Mouse (Mus musculus) adrenal gland, adult 18-20 months (tissue): ENCODE results near the gene Tmem109. TPM values are rescaled to one million over a fixed set of nuclear protein-coding genes. Genes with fewer than 3 reads are reported as not detected.

Source experiments
- DNase-seq, 2 experiments: peaks; one replicate each; pipeline ENCODE4 v3.0.0; 2021 to 2022; ENCODE audit warnings: low spot score in 2 of 2
- long read RNA-seq, 2 experiments: library from polyadenylated mRNA; stranded (forward); transcript quantifications; one replicate each; pipeline ENCODE4 v2.0.0; 2021
- total RNA-seq, 2 experiments: library from RNA; stranded (reverse); gene quantifications; 1 replicate in 1 of 2; 2 replicates in 1 of 2; pipeline ENCODE4 v1.2.3; 2021

Tmem109 gene
- 100 to 1,000 TPM; 110 to 148 TPM for total RNA-seq
- long read RNA-seq, experiment 1, transcript Tmem109-201 (4 exons, 2,188 nt): major isoform, 132 of 144 reads
- long read RNA-seq, experiment 1, partial matches to known transcripts: 1 of 144 reads
- long read RNA-seq, experiment 1, other reads (novel, unspliced or antisense): 8 of 144 reads
- long read RNA-seq, experiment 2, transcript Tmem109-205 (3 exons, 615 nt): minor isoform, 6 of 483 reads
- long read RNA-seq, experiment 2, transcript Tmem109-201 (4 exons, 2,188 nt): major isoform, 368 of 483 reads
- long read RNA-seq, experiment 2, partial matches to known transcripts: 2 of 483 reads
- long read RNA-seq, experiment 2, other reads (novel, unspliced or antisense): 104 of 483 reads

DNA sequence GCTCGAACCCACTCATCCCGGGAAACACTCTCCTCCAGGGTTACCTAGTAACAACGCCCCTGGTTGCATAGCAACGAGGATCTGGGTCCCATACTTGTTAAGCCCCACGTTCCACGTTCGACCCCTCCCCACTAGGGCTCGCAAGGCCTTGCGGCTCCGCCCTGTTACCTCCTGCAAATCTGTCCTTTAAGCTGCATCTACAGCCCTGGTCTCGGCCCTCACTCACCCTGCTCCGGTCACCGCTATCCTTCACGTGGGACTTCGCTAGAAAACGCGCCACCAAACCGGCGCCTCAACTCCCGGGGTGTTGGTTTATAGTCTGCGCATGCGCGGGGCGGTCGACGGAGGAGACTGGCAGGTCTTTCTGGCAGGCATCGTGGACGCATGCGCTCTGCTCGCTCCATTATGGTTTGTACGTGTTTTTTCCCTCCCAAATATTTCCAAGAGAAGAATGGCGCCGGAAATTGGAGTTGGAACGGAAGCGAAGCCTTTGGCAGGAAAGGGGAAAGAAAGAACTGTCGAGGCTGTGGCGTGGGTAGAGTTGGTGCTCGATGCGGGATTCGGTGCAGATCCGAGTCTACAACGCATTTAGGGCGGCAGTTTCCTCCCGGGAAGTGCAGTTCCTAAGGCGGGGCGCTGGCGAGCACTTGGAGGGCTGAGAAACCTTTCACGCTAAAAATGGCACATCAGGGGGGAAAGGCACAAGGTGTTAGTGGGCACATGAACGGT, at the start of gene Tmem109:
Gene Tmem109, minus strand, starts transcription at position 576 of the 729 bp plus-strand sequence.
- peak; percentile 86 to 88 for DNase-seq

DNA sequence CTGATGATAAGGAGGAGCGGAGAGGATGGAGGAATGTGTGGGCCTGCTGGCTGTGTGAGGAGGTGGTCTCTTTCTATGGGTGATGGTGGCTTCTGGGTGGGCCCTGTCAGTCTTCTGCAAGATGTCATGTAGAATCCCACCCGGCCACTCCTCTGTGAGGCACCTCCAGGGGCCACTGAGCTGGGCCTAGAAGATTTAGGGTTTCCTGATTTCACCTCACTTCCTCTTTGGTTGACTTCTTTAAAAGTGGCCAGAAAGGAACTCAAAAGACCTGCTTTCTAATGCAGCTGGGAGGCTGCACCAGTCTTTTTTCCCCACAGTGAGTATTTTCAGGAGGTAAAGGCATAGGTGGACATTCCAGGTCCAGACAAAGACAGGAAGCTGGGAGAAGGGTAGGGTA, 48.8 kb upstream of the Tmem109 start:
- DNase-seq: no peak

DNA sequence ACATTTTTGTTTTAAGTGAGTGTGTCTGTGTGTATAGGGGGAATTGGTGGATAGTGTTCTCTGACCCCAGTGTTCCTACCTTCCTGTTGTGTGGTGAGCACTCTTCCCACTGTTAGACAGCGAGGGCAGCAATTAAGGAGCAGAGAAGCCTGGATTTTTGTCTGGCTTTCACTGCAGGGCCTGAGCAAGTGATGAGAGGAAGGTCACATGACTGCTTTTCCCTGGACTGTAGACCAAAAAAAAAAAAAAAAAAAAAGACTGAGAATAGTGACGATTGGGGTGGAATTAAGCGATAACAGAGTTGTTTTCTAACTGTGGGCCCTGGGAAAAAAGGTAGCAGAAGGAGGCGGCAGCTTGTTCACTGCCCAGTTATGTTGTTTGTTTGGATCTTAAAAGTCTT, 44.9 kb upstream of the Tmem109 start:
- DNase-seq: no peak

DNA sequence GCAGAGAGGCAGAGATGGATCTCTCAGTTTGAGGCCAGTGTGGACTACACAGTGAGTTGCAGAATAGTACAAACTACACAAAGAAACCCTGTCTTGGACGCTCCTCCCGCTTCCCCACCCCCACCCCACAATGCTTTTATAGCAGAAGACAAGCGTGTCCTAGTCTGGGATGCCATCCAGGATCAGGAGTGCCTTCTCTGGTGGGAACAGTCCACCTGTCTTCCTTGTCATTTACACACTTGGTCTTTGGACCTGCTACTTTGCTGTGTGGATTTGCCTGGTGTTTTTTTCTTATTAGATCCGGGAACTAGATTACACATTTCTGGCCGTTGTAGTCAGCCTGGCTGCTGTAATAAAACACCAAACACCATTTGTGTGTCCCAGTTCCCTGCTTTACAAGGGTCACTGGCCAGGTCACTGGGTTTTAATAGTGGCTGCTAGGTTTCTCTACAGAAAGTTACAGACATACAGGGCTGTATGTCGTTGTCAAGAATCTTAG, 44.4 kb upstream of the Tmem109 start:
- DNase-seq: no peak

- no peak for DNase-seq
These were observed 42.4 kb upstream of the Tmem109 start for GRCm38 (mm10) chr19:10924220-10924619.

DNA sequence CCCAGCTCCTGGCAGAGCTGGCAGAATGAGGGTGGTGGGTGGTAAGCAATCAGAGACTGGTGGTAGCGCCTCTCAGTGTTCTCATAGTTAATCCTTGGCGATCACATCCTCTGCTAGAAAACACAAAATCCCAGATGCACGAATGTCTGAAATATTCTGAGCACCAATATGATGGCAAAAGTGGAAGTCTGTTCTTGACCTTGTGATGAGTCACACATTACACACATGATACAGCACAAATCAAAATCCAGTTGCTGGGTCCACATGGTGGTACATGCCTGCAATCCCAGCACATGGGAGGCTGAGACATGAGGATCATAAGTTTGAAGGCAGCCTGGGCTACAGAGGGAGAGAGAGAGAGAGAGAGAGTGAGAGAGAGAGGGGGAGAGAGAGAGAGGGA, 39.3 kb upstream of the Tmem109 start:
- no peak for DNase-seq

DNA sequence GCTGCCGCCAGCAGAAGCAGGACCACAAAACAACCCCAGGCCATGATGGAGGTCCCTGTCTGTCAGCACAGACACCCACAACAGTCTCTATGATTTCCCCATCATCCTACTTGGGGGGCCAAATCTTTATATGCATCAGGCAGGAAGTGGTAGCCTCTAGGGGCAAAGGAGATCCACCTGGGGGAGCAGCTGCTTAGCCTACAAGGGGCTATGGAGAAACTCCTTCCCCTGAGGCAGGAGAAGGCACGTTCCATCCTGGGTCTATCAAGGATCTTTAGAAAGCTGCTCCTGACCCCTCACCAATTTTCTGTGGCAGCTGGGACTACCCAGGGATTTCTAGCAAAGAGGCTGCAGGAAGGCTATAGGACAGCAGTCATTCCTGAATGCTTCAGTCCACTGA, 38.7 kb upstream of the Tmem109 start, which contains the start of gene Zp1:
Gene Zp1, minus strand, starts transcription at position 101 of the 400 bp plus-strand sequence.
- no peak for DNase-seq

DNA sequence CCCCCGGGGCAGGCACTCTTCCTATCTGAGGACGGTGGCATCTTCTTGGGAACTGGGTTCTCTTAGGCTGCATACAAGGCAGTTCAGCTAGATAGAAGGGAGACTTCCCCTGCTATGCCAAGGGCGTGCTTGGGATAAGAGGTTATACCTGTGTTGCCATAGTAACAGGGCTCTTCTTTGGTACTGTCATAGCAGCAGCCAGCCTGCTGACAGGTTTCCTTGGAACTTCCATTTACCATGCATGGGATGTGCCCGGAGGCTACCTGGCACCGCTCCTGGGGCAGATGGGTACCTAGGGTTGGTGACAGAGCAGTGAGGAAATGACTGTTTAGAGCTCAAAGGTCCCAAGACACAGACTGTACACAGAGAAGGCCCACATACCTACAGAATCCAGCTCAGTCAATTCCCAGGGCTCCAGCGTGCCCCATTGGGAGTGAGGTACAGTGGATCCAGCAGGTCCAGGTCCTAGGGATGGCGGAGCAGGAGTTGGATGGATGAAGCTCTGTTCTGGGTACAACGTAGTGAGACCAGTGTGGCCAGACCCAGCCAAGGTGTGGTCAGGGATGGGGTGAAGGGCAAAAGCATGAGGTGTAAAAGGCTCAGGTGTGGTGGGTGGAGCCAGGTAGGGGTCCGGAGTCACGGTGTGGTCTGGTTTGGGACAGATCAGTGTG, 36.7 kb upstream of the Tmem109 start:
- DNase-seq: no peak

DNA sequence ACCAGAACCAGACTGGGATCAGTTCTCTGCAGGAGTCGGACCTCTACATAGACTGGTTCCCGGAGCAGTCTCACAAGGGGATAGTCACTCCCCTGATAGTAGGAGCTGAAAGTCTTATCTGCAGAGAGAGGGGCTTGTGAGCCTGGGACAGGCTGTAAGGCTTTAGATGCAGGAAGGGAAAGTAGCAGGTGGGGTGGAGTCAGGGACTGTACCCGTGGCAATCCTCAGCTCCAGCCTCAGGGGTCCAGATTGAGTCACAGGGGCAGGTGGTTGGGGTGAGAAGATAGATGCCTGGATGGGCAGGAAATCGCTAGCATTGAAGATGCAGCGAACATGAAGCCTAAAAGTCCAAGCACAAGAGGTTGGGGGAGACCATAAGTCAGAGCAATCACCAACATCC, 34.7 kb upstream of the Tmem109 start:
- no peak for DNase-seq

- no peak for DNase-seq
These were observed 33.1 kb upstream of the Tmem109 start for GRCm38 (mm10) chr19:10914870-10915269.

GRCm38 (mm10) chr19:10914291-10914690, 32.5 kb upstream of the Tmem109 start:
- DNase-seq: no peak

DNA sequence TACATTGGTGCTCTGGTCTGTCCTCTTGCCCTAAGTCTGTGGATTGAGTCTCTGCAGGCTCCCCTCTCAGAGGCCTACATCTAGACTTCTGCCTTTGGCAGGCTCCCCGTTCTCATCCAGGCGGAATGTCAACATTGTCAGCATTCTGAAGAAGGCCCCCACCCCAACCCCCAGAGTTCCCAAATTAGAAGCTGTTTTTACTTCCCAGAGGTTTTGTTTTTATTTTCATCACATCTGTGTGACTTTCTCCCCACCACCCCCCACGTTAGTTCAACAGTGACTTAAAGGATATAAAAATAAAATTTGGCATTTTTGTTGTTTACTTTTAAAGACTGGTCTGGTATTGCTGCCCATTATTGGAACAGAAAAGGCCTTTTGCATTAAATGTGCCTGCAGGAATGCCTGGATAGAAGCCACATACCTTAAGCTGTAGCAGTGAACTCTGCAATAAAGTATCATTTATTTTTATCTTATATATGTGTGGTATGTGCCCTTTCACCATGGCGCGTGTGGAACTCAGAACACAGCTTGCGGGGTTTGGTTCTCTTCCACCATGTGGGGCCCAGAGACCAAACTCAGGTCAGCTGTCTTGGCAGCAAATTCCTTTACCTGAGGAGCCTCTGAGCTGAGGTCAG, 27.4 kb upstream of the Tmem109 start:
- DNase-seq: no peak

DNA sequence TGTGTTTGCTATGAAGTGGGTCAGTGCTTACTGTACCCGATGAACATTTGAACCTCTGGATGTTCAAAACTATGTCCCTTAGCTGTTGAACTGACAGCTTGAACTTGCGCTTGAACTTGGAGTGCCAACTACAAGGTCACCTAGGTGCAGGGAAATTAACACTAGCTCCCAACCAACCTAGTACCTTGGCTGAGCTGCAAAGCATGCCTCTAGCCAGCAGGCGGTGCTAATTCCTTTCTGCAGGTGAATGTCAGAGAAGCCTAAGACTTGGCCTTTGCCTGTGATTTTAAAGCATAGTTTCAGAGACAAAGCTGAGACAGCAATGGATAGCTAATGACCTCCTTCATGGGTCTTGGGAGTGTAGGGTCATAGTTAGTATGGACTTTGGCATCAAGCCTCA, 26.1 kb upstream of the Tmem109 start:
- peak; percentile 41 to 45 for DNase-seq

- no peak for DNase-seq
These were observed 23.9 kb upstream of the Tmem109 start for GRCm38 (mm10) chr19:10905728-10906000.

DNA sequence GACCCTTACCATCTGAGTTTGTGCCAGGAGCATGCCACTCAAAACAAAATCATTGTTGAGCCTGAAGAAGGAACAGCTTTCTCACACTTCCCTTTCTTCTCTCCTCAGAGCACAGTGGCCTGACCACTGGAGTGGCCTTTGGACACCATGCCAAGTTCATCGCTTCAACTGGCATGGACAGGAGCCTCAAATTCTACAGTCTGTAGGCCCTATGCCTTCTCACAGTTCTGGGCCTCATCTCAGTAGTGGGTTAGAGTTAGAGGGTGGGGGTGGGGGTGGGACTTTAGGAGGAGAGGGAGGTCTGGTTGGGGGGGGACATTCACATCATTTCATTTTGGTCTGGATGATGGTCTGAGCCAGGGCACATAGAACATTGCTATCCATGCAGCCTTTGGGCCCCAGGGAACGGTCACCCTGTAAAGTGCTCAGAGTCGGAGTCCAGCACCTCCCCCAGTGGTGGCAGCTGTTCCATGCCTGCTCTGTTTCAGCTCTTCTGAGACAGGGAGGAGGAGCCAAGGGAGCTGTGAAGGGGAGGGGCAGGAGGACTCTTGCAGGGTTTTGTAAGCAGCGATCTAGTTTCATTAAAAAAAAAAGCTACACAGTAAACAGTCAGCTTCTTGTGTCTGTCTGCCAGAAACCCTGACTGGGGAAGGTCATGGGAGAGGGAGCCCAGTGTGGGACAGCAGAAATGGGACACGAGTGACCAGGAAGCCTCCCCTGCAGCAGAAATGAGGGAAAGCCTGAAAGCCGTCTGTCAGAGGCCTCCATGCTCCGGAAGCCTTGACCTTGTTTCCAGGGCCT, 23.3 kb upstream of the Tmem109 start:
- peak; percentile 40 to 46 for DNase-seq

DNA sequence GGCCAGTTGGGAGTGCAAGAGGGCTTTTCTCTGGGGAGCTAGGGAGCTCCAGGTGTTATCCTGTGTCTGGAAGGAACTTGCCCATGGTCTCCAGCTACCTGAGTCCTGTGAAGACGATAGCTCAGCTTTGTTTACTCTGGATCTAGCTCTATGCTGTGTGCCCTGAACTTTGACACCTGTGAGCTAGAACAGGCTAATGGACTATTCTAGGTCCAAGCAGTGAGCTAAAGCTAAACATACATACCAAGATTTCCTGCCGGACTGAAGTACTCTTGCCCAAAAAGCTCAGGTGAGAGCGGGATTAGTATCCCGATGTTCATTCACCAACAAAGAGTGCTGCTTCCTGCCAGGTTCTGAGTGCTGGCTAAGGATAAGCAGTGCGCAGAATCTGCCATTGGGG, 22.7 kb upstream of the Tmem109 start:
- DNase-seq: no peak

GRCm38 (mm10) chr19:10901046-10901445, 19.2 kb upstream of the Tmem109 start:
- no peak for DNase-seq

DNA sequence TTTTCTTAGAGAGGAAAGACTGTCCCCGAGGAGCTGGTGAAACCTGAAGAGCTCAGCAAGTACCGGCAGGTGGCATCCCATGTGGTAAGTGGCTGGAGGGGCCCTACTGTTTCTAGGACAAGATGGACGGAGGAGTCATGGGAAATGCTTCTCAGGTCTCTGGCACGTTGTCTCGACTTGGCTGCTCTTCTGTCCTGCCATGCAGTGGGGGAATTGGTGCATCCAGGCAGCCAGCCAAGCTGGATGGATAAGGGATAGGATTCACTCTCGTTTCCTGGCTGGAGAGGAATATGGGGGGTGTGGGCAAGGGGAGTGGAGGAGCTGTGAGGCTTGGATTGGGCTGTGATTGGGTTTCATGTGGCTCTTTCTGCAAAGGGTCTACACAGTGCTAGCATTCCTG, 18.5 kb upstream of the Tmem109 start:
- no peak for DNase-seq

- DNase-seq: no peak
These were observed 15.7 kb upstream of the Tmem109 start for GRCm38 (mm10) chr19:10897491-10897890.

- no peak for DNase-seq
These were observed 15.0 kb upstream of the Tmem109 start for GRCm38 (mm10) chr19:10896849-10897248.

- peak in 1 of 2 experiments; percentile 36 for DNase-seq
These were observed 13.9 kb upstream of the Tmem109 start for GRCm38 (mm10) chr19:10895708-10896107.
